ENCODE assay signal across 8 mouse cellular contexts in the genomic region with DNA sequence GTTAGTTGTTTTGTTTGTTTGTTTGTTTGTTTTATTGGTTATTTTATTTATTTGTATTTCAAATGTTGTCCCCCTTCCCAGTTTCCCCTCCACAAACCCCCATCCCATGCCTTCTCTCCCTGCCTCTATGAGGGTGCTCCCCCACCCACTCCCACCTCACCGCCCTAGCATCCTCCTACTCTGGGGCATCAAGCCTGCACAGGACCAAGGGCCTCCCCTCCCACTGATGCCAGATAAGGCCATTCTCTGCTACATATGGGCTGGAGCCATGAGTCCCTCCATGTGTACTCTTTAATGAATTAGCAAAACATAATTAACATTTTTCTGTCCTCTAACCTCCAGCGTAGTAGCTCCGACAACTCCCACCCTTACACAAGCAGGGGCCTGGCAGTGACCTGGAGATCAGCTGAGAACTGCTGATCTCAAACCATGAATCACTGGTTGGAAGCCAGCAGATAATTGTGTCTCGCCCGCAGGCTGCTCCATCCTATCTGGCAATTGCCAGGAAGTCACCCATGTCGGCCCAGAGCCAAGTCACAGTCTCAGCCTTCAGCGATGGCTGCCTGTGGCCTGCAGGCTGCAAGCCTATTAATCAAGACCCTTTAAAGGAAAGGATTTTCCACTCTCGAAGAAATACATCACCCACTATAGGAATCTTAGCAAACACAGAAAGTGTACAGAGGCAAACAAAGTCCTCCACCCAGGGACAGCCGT.
DNase-seq lines count a peak whose midpoint lies in the region; ATAC-seq lines count a peak whose summit lies in the region.

No protein-coding gene starts in this region.

- peak; percentile 35 for DNase-seq in gastrocnemius, postnatal 10 days
- DNase-seq in gastrocnemius, postnatal 25 days = no peak
- peak; percentile 88 for DNase-seq in 3T3-L1 (ENCODE audit: low read depth, low spot score)
- DNase-seq in cerebellum, postnatal 10 days = peak; percentile 85 to 90
- peak; percentile 57 to 61 for DNase-seq in heart, postnatal 36 days
- DNase-seq in layer of hippocampus, adult 9-10 months (ENCODE audit: low spot score) = no peak
- DNase-seq in right cerebral cortex, postnatal 36 days (ENCODE audit: low spot score in 2 of 2) = no peak

- ATAC-seq in erythroid progenitor cell, adult 5-6 weeks (replicated peaks; ENCODE audit: low FRiP score, poor library complexity, severe bottlenecking) = no peak

- intact Hi-C loops in heart, postnatal 36 days (cut with DNase I) = loop anchor here (5.0 kb wide), 1 partner anchor 88 kb away; a partner anchor contains a TSS

Comparison
In these comparisons a context has a peak if more than half of its experiments do, and no peak if none do; other contexts are left out.
1. DNase-seq: peak in gastrocnemius, postnatal 10 days (single experiment), 3T3-L1 (single experiment), cerebellum, postnatal 10 days (2 of 2) and heart, postnatal 36 days (2 of 2); none in gastrocnemius, postnatal 25 days (single experiment), layer of hippocampus, adult 9-10 months (single experiment) and right cerebral cortex, postnatal 36 days (0 of 2).